In genomic region chr14:31663376-31664099, GRCm38 (mm10) we compare ENCODE assay signal across 10 mouse cellular contexts. TPM values are rescaled to one million over a fixed set of nuclear protein-coding genes. Genes with fewer than 3 reads are reported as not detected.
DNase-seq lines count a peak whose midpoint lies in the region; ATAC-seq and TF ChIP-seq lines count a peak whose summit lies in the region.
"Had no signal": no experiment of that assay in that cellular context is flagged by ENCODE, and none has a peak within 500 bp of the region (broad histone marks: within the 10 kb centered on the region; RNA-seq: fewer than 3 reads in every experiment).

No protein-coding gene starts in this region.

- no peak overlapping the region for H3ac ChIP-seq in myocyte (ENCODE audit: control insufficient read depth, insufficient read length)

- no peak overlapping the region for H3K4me2 ChIP-seq in embryonic facial prominence, embryonic 15.5 days (replicated peaks)
- no peak overlapping the region for H3K4me2 ChIP-seq in hindbrain, embryonic 16.5 days (ENCODE audit: low read length)
- H3K4me2 ChIP-seq in myocyte (ENCODE audit: low read depth) = peak overlapping the region; percentile 86

- no peaks in the 10 kb centered on the region for H3K27me3 ChIP-seq in embryonic facial prominence, embryonic 15.5 days
- no peaks in the 10 kb centered on the region for H3K27me3 ChIP-seq in hindbrain, embryonic 16.5 days (replicated peaks; ENCODE audit: control insufficient read depth, insufficient read depth, low read length)
- H3K27me3 ChIP-seq in myocyte (ENCODE audit: control insufficient read depth, insufficient read depth, insufficient read length) = no peaks in the 10 kb centered on the region
- H3K27me3 ChIP-seq: Patski had no signal

- no peaks in the 10 kb centered on the region for H3K9me3 ChIP-seq in embryonic facial prominence, embryonic 15.5 days (replicated peaks)
- no peaks in the 10 kb centered on the region for H3K9me3 ChIP-seq in hindbrain, embryonic 16.5 days (ENCODE audit: control insufficient read depth, low read length)

- WGBS in embryonic facial prominence, embryonic 15.5 days = 83% methylated on average over 13 of the region's 13 CpGs
- 86% methylated on average over 13 of the region's 13 CpGs for WGBS in hindbrain, embryonic 16.5 days

- DNase-seq in layer of hippocampus, adult 2 months (ENCODE audit: low spot score in 2 of 2) = no peak
- no peak for DNase-seq in layer of hippocampus, postnatal 25 days (ENCODE audit: extremely low spot score in 1 of 2, low spot score in 1 of 2)
- no peak for DNase-seq in thymus, postnatal 4 days
- DNase-seq in cerebellum, adult 8-10 months = no peak
- DNase-seq in thymus, postnatal 36 days = no peak

- H3K9ac ChIP-seq in embryonic facial prominence, embryonic 15.5 days = no peak overlapping the region
- no peak overlapping the region for H3K9ac ChIP-seq in hindbrain, embryonic 16.5 days (ENCODE audit: low read depth, low read length)

- peaks cover 85% of the 10 kb centered on the region for H3K4me1 ChIP-seq in embryonic facial prominence, embryonic 15.5 days
- H3K4me1 ChIP-seq in hindbrain, embryonic 16.5 days (ENCODE audit: control insufficient read depth, insufficient read depth, low read depth, low read length) = peaks cover 46% of the 10 kb centered on the region

- H3K27ac ChIP-seq in layer of hippocampus, adult 2 months = peak overlapping the region; percentile 97
- H3K27ac ChIP-seq in embryonic facial prominence, embryonic 15.5 days (replicated peaks) = peak overlapping the region; percentile 99
- peak overlapping the region; percentile 99 for H3K27ac ChIP-seq in hindbrain, embryonic 16.5 days (ENCODE audit: low read depth, low read length)

- no peak for TF ChIP-seq POLR2A in myocyte (IDR thresholded peaks at IDR 0.05; ENCODE audit: insufficient read length, low read depth)

- no peak for TF ChIP-seq CTCF in layer of hippocampus, adult 2 months (conservative IDR thresholded peaks at IDR 0.05)

- ATAC-seq in embryonic facial prominence, embryonic 15.5 days (ENCODE audit: insufficient number of reproducible peaks, low FRiP score, low TSS enrichment, low read depth) = no peak
- no peak for ATAC-seq in hindbrain, embryonic 16.5 days

- no peak overlapping the region for H3K4me3 ChIP-seq in layer of hippocampus, adult 2 months
- no peak overlapping the region for H3K4me3 ChIP-seq in embryonic facial prominence, embryonic 15.5 days (replicated peaks)
- no peak overlapping the region for H3K4me3 ChIP-seq in hindbrain, embryonic 16.5 days (ENCODE audit: low read length)
- H3K4me3 ChIP-seq in myocyte = no peak overlapping the region

- no peaks in the 10 kb centered on the region for H3K79me2 ChIP-seq in myocyte (ENCODE audit: control insufficient read depth, insufficient read depth)

- peaks cover 5% of the 10 kb centered on the region; the same call in 1 of the 2 replicates for H3K36me3 ChIP-seq in embryonic facial prominence, embryonic 15.5 days
- peaks cover 10% of the 10 kb centered on the region; the same call in 1 of the 2 replicates for H3K36me3 ChIP-seq in hindbrain, embryonic 16.5 days (ENCODE audit: control insufficient read depth, insufficient read depth, low read length)
- H3K36me3 ChIP-seq in myocyte (ENCODE audit: control insufficient read depth, insufficient read depth) = no peaks in the 10 kb centered on the region

TF ChIP-seq in myocyte, 11 proteins besides CTCF, POLR2A, EP300 and RAD21:
- no peak for TF ChIP-seq POLR2AphosphoS2 (IDR thresholded peaks at IDR 0.05; ENCODE audit: insufficient read length, low read depth)
- TF ChIP-seq E2F4 (IDR thresholded peaks at IDR 0.05; ENCODE audit: insufficient read depth) = no peak
- TF ChIP-seq TCF12 (IDR thresholded peaks at IDR 0.05; ENCODE audit: insufficient read depth, poor library complexity, severe bottlenecking) = no peak
- TF ChIP-seq MYOD1 (IDR thresholded peaks at IDR 0.05; ENCODE audit: control insufficient read depth in 1 of 3, insufficient read length in 2 of 3, low read depth in 2 of 3) = no peak
- TF ChIP-seq MAX (IDR thresholded peaks at IDR 0.05; ENCODE audit: low read depth) = no peak
- TF ChIP-seq MYOG (IDR thresholded peaks at IDR 0.05; ENCODE audit: control insufficient read depth in 1 of 3, insufficient read depth in 1 of 3, insufficient read length in 2 of 3, low read depth in 2 of 3) = no peak
- no peak for TF ChIP-seq TCF3 (IDR thresholded peaks at IDR 0.05; ENCODE audit: insufficient read length, low read depth)
- TF ChIP-seq REST (IDR thresholded peaks at IDR 0.05; ENCODE audit: insufficient read depth, insufficient read length) = no peak
- no peak for TF ChIP-seq SRF (IDR thresholded peaks at IDR 0.05; ENCODE audit: control insufficient read depth, insufficient read length, low read depth)
- no peak for TF ChIP-seq CEBPB (IDR thresholded peaks at IDR 0.05; ENCODE audit: insufficient read depth, poor library complexity, severe bottlenecking)
- TF ChIP-seq USF1 (IDR thresholded peaks at IDR 0.05; ENCODE audit: low read depth) = no peak

RNA-seq across cellular contexts. Expression of gene Hacl1, which starts 22.5 kb away (rescaled TPM):
- total RNA-seq in layer of hippocampus, adult 2 months (2021) = 1 to 10 TPM; 7.0 to 9.4 TPM
- total RNA-seq in layer of hippocampus, postnatal 25 days (2021) = 1 to 10 TPM; 7.6 to 9.3 TPM
- 11.5 and 13.3 TPM in 2 replicates for polyA plus RNA-seq in embryonic facial prominence, embryonic 15.5 days (2015; fragmentation: Nextera tagmentation; extraction: Ambion mirVana)
- polyA plus RNA-seq in hindbrain, embryonic 16.5 days (2015; fragmentation: Nextera tagmentation; extraction: Ambion mirVana) = 10.2 and 11.5 TPM in 2 replicates
- 6.0 TPM for polyA plus RNA-seq in myocyte (2012; fragmentation: generic; extraction: Trizol)

RNA-seq across cellular contexts. Expression of gene Btd, which starts 22.7 kb away (rescaled TPM):
- total RNA-seq in layer of hippocampus, adult 2 months (2021) = 1 to 10 TPM; 9.6 TPM
- 1 to 10 TPM; 9.0 to 10.0 TPM for total RNA-seq in layer of hippocampus, postnatal 25 days (2021)
- polyA plus RNA-seq in embryonic facial prominence, embryonic 15.5 days (2015; fragmentation: Nextera tagmentation; extraction: Ambion mirVana) = 33.5 and 33.7 TPM in 2 replicates
- 20.7 and 22.4 TPM in 2 replicates for polyA plus RNA-seq in hindbrain, embryonic 16.5 days (2015; fragmentation: Nextera tagmentation; extraction: Ambion mirVana)
- polyA plus RNA-seq in myocyte (2012; fragmentation: generic; extraction: Trizol) = 14.7 TPM

RNA-seq across cellular contexts. Expression of gene Gm49387, which starts 22.9 kb away (rescaled TPM):
- total RNA-seq in layer of hippocampus, adult 2 months (2021) = under 1 TPM in 1 of 2 experiments, not detected in 1; 0.95 TPM
- not detected for total RNA-seq in layer of hippocampus, postnatal 25 days (2021)
- polyA plus RNA-seq in embryonic facial prominence, embryonic 15.5 days (2015; fragmentation: Nextera tagmentation; extraction: Ambion mirVana) = 2.5 and 3.8 TPM in 2 replicates
- polyA plus RNA-seq in hindbrain, embryonic 16.5 days (2015; fragmentation: Nextera tagmentation; extraction: Ambion mirVana) = 1.7 and 2.1 TPM in 2 replicates
- polyA plus RNA-seq in myocyte (2012; fragmentation: generic; extraction: Trizol) = not detected
- polyA plus RNA-seq: large intestine, adult 2 months had no signal
